Mouse (Mus musculus) hindbrain, embryonic 12.5 days (tissue): ENCODE results near the gene Ano6. TPM values are rescaled to one million over a fixed set of nuclear protein-coding genes. Genes with fewer than 3 reads are reported as not detected.

Source experiments
- ATAC-seq: fragments of 200-750 bp; cut with Nextera tagmentation; 2 replicates; pipeline ENCODE4 v1.8.0; 2017; ENCODE audit warnings: moderate TSS enrichment; ENCODE audit not compliant: low FRiP score
- H3K27ac ChIP-seq: fragments of 300-500 bp; sonication (generic); 2 replicates; pipeline ENCODE4 v1.5.1; 2016; ENCODE audit warnings: mild to moderate bottlenecking
- H3K27me3 ChIP-seq: fragments of 300-500 bp; sonication (generic); 2 replicates; pipeline ENCODE4 v1.6.1; 2016; ENCODE audit warnings: mild to moderate bottlenecking
- H3K36me3 ChIP-seq: fragments of 300-500 bp; sonication (generic); 2 replicates; pipeline ENCODE4 v1.6.1; 2016; ENCODE audit warnings: mild to moderate bottlenecking
- H3K4me1 ChIP-seq: fragments of 300-500 bp; sonication (generic); 2 replicates; pipeline ENCODE4 v1.6.1; 2016
- H3K4me2 ChIP-seq: fragments of 300-500 bp; sonication (generic); replicated peaks from 2 replicates; pipeline ENCODE4 v1.6.1; 2016; ENCODE audit warnings: mild to moderate bottlenecking
- H3K4me3 ChIP-seq: fragments of 300-500 bp; sonication (generic); 2 replicates; pipeline ENCODE4 v1.5.1; 2016; ENCODE audit warnings: mild to moderate bottlenecking
- H3K9ac ChIP-seq: fragments of 300-500 bp; sonication (generic); 2 replicates; pipeline ENCODE4 v1.6.1; 2016; ENCODE audit warnings: mild to moderate bottlenecking, moderate library complexity
- H3K9me3 ChIP-seq: fragments of 300-500 bp; sonication (generic); replicated peaks from 2 replicates; pipeline ENCODE4 v1.6.1; 2016; ENCODE audit warnings: mild to moderate bottlenecking
- WGBS: fragments of 180-500 bp; shearing (Covaris S2); methylation state at CpG from one replicate; pipeline ENCODE4 v1.1.7; 2016; 5-methylcytosine and 5-hydroxymethylcytosine counted together
- polyA plus RNA-seq: library from polyadenylated mRNA; unstranded; fragments of >200 nt; fragmentation: Nextera tagmentation; extraction: Ambion mirVana; gene quantifications from 2 replicates; pipeline ENCODE4 v1.2.1, GENCODE M21; 2016

Ano6 gene
- polyA plus RNA-seq, 1 experiment from 2014 or later: 40.7 TPM

DNA sequence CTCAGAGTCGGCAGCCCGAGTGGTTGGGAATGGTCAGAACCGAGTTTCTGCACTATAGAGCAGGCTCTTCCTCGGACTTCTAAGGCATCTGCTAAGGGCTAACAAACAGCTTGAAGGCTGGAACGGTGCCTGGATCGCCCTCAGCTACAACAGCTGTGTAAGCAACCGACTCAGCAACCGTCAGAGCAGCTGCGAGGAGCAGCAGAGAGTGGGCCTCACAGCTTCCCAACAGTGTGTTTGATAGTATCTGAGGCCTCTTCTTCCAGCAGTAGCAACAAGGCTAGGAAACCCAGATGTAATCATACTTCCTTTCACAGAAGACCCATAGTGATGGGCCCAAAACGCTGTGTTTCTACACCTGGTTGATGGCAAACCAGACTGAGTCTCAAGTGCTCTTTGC, 33.5 kb upstream of the Ano6 start:
- no peak overlapping the region for H3K4me3 ChIP-seq
- WGBS: 56% methylated on average over 10 of the region's 10 CpGs
- H3K9me3 ChIP-seq: no peaks in the 10 kb centered on the region
- no peaks in the 10 kb centered on the region for H3K27me3 ChIP-seq
- no peak overlapping the region for H3K9ac ChIP-seq
- no peaks in the 10 kb centered on the region for H3K36me3 ChIP-seq
- no peak overlapping the region for H3K4me2 ChIP-seq
- no peak for ATAC-seq
- H3K4me1 ChIP-seq: no peaks in the 10 kb centered on the region
- H3K27ac ChIP-seq: no peak overlapping the region

DNA sequence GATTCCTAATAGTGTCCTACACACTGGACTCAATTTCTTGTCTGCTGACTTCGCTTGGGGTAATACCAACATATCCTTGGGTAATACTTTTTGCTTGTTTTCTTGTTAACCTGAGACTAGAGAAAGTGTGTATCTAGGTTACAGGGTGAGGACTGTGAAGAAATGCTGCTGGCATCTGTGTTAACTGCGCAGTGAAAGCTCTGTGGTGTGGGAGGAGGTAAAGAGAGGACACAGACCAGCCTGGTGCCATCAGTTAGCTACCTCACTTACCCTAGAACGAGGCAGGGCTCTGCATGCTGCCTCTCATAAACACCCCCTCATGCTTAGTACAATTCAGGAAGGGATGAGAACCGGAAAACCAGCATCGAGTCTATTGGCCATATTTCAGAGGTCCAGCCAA, 32.6 kb upstream of the Ano6 start:
- Histone ChIP-seq H3K9me3 (no peaks in the 10 kb centered on the region), H3K4me1 (no peaks in the 10 kb centered on the region), H3K27ac (no peak overlapping the region), H3K9ac (no peak overlapping the region), H3K4me3 (no peak overlapping the region), H3K27me3 (0 out of 2 replicates have a peak, but pooled peaks cover 5% of the 10 kb centered on the region), H3K36me3 (no peaks in the 10 kb centered on the region), H3K4me2 (no peak overlapping the region)
- ATAC-seq: no peak
- 89% methylated on average over 5 of the region's 5 CpGs for WGBS

DNA sequence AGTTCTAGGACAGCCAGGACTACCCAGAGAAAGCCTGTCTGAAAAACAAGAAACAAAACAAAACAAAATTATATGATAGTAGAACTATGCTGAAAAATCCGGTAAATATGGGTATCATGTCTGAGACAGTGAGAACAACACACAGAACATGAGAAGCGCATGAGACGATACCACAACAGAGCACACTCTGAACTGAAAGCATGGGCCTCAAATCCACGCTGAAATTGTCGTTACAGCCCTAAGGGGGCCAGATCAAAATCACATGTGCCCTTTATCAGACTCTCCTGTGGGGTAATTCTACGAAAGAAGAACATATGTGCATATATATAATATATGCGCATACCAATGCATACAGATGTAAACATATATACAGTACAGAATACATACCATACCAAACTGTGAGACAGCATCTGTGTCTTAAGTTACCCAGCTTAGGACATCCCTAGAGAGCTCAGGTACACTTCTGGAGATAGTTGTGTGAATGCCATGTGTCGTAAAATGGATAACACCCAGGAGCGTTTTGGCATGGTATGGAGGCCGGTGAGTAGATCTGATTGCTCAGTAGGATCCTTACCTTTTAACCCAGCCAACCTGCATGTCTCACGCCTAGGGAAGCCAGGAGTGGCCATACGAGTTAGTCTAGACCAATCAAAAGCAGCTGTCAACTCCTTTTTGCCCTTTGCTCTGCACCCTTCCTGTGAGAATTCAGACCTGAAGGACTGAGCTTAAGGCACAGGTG, 31.8 kb upstream of the Ano6 start:
- no peak for ATAC-seq
- H3K4me1 ChIP-seq: no peaks in the 10 kb centered on the region
- no peak overlapping the region for H3K9ac ChIP-seq
- 0 out of 2 replicates have a peak, but pooled peaks cover 5% of the 10 kb centered on the region for H3K27me3 ChIP-seq
- H3K36me3 ChIP-seq: no peaks in the 10 kb centered on the region
- H3K4me2 ChIP-seq: no peak overlapping the region
- no peaks in the 10 kb centered on the region for H3K9me3 ChIP-seq
- no peak overlapping the region for H3K27ac ChIP-seq
- WGBS: 86% methylated on average over 12 of the region's 12 CpGs
- no peak overlapping the region for H3K4me3 ChIP-seq

DNA sequence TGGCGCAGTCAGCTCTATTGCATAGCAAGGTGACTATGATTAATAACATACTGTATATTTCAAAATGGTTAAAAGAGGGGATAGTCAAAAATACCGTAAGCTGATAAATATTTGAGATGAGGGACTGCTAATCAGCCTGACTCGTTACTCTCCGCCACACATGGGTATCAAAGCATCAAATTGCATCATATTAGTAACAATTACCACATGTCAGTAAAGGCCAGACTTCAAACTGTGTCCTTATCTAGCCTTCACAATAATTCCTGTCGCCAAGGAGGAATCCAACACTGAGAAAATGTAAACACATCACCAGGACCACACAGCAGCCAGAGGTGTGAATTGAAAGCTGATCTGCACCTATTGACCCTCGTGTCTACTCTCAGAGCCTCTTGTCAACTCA, 30.8 kb upstream of the Ano6 start:
- 65% methylated on average over 6 of the region's 6 CpGs for WGBS
- H3K9ac ChIP-seq: no peak overlapping the region
- H3K4me3 ChIP-seq: no peak overlapping the region
- no peak for ATAC-seq
- no peaks in the 10 kb centered on the region for H3K36me3 ChIP-seq
- no peaks in the 10 kb centered on the region for H3K9me3 ChIP-seq
- H3K4me1 ChIP-seq: no peaks in the 10 kb centered on the region
- H3K27ac ChIP-seq: no peak overlapping the region
- H3K4me2 ChIP-seq: no peak overlapping the region
- 0 out of 2 replicates have a peak, but pooled peaks cover 5% of the 10 kb centered on the region for H3K27me3 ChIP-seq

DNA sequence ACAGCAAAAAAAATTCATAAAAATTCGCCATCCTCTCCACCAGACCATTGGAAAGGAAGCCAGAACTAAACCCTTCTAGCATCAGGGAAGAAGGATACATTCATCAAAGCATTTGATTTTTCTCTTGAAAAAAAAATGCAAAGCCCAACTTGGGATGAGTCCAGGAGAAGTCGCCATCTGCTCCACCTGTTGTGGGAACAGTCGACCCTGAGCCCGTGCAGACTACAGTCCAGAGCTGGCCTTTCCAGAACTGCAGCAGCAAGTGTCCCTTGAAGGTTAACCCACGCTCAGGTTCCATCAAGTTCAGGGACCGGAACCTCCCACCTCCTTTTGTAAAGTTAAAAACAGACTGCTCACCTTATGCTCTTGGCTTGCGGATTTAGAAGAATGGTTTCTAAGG, 29.2 kb upstream of the Ano6 start:
- Histone ChIP-seq H3K4me1 (no peaks in the 10 kb centered on the region), H3K9ac (no peak overlapping the region), H3K4me2 (no peak overlapping the region), H3K27ac (no peak overlapping the region), H3K4me3 (no peak overlapping the region), H3K9me3 (no peaks in the 10 kb centered on the region), H3K27me3 (0 out of 2 replicates have a peak, but pooled peaks cover 5% of the 10 kb centered on the region), H3K36me3 (no peaks in the 10 kb centered on the region)
- WGBS: 74% methylated on average over 7 of the region's 7 CpGs
- ATAC-seq: no peak

DNA sequence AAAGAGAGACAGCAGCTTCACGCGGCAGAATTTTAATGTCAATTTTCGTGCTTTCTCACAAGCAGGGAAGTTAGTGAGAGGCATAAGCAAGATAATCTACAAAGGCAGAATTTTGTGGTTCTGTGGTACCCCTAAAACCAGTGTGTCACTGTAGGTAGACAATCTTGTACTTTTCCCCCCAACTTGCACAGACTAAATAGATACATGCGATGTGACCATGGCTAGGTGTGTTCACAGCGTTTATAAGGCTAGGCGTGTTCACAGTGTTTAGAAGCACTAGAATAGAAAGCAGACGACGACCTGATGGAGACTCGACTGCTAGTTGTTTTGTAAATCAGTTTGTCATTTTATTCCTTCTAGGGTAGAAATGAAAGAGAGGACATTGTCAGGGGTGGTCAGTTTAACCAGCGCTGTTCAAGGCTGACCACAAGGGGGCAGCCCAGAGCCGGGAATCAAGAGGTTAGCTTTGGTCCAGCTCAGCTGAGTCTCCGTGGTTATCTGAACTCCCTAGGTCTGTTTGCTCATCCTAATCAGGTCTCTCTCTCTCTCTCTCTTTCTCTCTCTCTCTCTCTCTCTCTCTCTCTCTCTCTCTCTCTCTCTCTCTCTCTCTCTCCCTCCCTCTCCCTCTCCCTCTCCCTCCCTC, 27.9 kb upstream of the Ano6 start:
- H3K36me3 ChIP-seq: no peaks in the 10 kb centered on the region
- no peak overlapping the region for H3K9ac ChIP-seq
- H3K9me3 ChIP-seq: no peaks in the 10 kb centered on the region
- H3K4me1 ChIP-seq: no peaks in the 10 kb centered on the region
- H3K27me3 ChIP-seq: 0 out of 2 replicates have a peak, but pooled peaks cover 5% of the 10 kb centered on the region
- no peak overlapping the region for H3K27ac ChIP-seq
- no peak overlapping the region for H3K4me2 ChIP-seq
- 0 out of 2 replicates have a peak, but pooled peaks have one; percentile 66 for ATAC-seq
- WGBS: 36% methylated on average over 12 of the region's 12 CpGs
- H3K4me3 ChIP-seq: no peak overlapping the region

DNA sequence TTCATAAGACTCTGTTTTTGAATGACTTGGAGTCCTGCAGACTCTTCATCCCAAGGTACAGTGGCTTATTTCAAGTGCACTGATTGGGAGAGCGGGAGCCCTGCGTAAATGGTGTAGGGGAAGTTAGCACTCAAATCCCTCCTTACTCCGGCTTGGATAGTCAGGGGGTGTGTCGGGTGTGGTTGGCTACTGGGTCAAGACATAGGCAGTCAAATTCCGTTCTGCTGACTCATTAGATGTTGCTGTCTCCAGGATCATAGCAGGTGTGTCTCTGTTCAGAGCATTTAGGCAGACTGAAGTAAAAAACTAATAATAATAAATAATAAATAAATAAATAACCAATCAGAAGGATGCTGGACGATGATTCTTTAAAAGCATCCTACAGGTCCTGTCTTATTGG, 27.2 kb upstream of the Ano6 start:
- Histone ChIP-seq H3K4me3 (no peak overlapping the region), H3K9ac (no peak overlapping the region), H3K27ac (no peak overlapping the region), H3K4me1 (no peaks in the 10 kb centered on the region), H3K27me3 (0 out of 2 replicates have a peak, but pooled peaks cover 5% of the 10 kb centered on the region), H3K36me3 (no peaks in the 10 kb centered on the region), H3K4me2 (no peak overlapping the region), H3K9me3 (no peaks in the 10 kb centered on the region)
- no peak for ATAC-seq
- 42% methylated on average over 6 of the region's 6 CpGs for WGBS

DNA sequence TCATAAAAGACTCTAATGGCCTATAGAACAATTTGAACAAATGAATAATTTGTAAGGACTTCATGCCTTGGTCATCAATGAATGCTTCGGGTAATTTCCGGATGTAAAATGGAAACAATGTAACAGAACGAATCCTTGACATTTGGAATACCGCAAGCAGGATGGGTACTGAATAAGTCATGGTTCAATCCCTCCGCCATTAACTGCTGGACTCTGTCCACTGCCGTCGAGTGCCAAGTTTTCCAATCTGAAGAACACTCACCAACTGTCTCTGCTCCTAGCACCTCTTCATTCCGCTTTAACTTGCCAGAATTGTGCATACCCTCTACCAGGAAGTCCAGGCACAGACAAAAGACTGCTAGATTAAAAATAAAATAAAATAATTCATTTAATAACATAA, 25.4 kb upstream of the Ano6 start:
- Histone ChIP-seq H3K36me3 (no peaks in the 10 kb centered on the region), H3K9me3 (no peaks in the 10 kb centered on the region), H3K4me3 (no peak overlapping the region), H3K27me3 (0 out of 2 replicates have a peak, but pooled peaks cover 5% of the 10 kb centered on the region), H3K4me2 (no peak overlapping the region), H3K27ac (no peak overlapping the region), H3K4me1 (no peaks in the 10 kb centered on the region), H3K9ac (no peak overlapping the region)
- ATAC-seq: no peak
- WGBS: 89% methylated on average over 8 of the region's 8 CpGs

DNA sequence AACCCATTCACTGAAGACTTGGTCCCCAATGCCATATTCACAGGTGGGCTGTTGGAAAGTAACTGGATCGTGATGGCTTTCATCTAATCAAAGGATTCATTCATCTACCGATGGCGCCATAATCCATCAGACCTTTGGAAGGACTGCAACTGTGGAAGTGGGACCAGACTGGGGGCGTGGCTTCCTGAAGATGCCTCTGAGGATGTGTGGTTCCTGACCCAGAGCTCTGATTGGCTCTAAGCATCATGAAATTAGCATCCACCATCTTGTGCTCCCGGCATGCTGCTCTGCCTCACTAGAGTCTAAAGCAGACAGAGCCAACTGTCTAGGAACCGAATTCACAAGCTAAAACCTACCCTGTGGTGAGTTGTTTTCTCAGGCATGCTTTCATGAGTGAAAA, 24.7 kb upstream of the Ano6 start:
- no peak overlapping the region for H3K4me2 ChIP-seq
- H3K27me3 ChIP-seq: 0 out of 2 replicates have a peak, but pooled peaks cover 5% of the 10 kb centered on the region
- no peaks in the 10 kb centered on the region for H3K36me3 ChIP-seq
- no peak overlapping the region for H3K4me3 ChIP-seq
- no peak overlapping the region for H3K9ac ChIP-seq
- no peak for ATAC-seq
- H3K27ac ChIP-seq: no peak overlapping the region
- H3K4me1 ChIP-seq: no peaks in the 10 kb centered on the region
- no peaks in the 10 kb centered on the region for H3K9me3 ChIP-seq
- 86% methylated on average over 6 of the region's 6 CpGs for WGBS

DNA sequence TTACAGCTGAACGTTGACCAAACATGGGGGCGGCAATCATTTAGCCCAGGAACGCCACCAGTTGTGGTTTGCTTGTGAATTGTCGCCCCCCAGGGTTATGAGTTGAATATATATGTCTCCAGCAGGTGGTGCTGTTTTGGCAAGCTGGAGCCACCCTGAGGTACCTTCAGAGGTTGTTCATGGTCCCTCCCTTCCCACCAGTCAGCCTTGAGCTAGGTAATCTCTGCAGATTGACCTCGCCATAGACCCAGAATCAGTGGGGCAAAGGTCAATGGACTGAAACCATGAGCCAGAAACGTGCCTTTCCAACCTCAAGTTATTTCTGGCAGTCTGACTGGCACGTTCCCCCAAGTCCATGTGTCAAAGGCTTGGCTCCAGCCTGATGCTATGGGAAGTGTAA, 22.8 kb upstream of the Ano6 start:
- H3K9ac ChIP-seq: no peak overlapping the region
- no peaks in the 10 kb centered on the region for H3K27me3 ChIP-seq
- H3K4me1 ChIP-seq: no peaks in the 10 kb centered on the region
- ATAC-seq: no peak
- H3K9me3 ChIP-seq: no peaks in the 10 kb centered on the region
- H3K4me3 ChIP-seq: no peak overlapping the region
- H3K4me2 ChIP-seq: no peak overlapping the region
- no peak overlapping the region for H3K27ac ChIP-seq
- 74% methylated on average over 7 of the region's 7 CpGs for WGBS
- H3K36me3 ChIP-seq: no peaks in the 10 kb centered on the region

DNA sequence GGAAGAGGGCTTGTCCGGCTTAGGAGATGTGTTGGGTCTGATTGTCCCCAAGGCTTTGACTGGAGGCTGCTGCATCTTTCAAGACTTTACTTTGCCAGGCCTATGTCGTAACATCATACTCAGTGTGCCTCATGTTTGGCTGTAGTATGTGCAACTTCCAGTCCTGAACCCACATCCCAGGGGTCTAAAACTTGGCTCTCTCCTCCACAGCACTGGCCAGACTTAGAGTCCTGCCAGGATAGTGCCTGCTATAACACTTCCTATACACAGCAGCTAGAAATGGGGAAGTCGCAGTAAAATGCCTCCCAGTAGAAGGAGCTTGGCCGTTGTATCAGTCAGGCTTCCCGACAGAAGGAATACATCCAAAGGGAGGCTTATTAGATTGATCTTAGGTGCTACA, 21.9 kb upstream of the Ano6 start:
- H3K9me3 ChIP-seq: no peaks in the 10 kb centered on the region
- H3K4me2 ChIP-seq: no peak overlapping the region
- no peaks in the 10 kb centered on the region for H3K4me1 ChIP-seq
- H3K9ac ChIP-seq: no peak overlapping the region
- H3K27me3 ChIP-seq: no peaks in the 10 kb centered on the region
- no peak overlapping the region for H3K27ac ChIP-seq
- WGBS: 93% methylated on average over 5 of the region's 5 CpGs
- no peaks in the 10 kb centered on the region for H3K36me3 ChIP-seq
- no peak for ATAC-seq
- no peak overlapping the region for H3K4me3 ChIP-seq

DNA sequence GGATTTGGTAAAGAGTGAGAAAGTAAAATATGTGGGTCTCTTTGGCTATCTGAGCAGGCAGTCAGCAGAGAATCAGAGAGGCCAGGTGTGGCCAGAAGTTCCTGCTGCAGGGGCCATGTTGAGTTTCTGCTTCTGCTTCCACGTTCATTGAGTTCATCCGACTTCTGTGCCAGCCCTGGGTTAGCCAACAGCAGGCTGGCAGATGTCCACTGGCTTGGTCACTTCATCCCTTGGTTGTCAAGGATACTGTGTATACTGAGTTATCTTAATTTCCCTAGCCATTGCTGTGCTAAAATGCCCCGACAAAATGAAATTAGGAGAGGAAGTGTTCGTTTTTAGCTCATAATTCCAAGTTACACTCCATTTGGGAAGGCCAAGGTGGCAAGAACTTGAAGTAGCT, 21.1 kb upstream of the Ano6 start:
- WGBS: 85% methylated on average over 4 of the region's 4 CpGs
- Histone ChIP-seq H3K36me3 (no peaks in the 10 kb centered on the region), H3K27me3 (no peaks in the 10 kb centered on the region), H3K4me3 (no peak overlapping the region), H3K4me2 (no peak overlapping the region), H3K4me1 (no peaks in the 10 kb centered on the region), H3K27ac (no peak overlapping the region), H3K9me3 (no peaks in the 10 kb centered on the region), H3K9ac (no peak overlapping the region)
- ATAC-seq: no peak

DNA sequence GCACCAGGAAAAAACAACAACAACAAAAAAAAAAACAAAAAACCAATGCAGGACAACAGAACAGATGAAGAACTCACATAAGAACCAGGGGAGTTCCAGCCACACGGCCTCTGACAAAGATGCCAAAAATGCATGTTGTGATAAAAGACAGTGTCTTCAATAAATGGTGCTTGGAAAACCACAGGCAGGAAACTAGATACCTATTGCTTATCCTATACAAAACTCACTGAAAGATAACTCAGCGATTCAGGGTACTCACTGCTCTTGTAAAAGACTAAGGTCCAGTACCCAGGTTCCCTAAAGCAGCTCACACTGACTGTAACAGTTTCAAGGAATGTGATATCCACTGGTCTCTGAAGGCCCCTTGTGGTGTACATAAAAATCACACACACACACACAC, 20.3 kb upstream of the Ano6 start:
- WGBS: 96% methylated on average over 2 of the region's 2 CpGs

More for the DNA sequence above, 20.3 kb upstream of the Ano6 start:
- Histone ChIP-seq H3K36me3 (no peaks in the 10 kb centered on the region), H3K4me3 (no peak overlapping the region), H3K27ac (no peak overlapping the region), H3K4me2 (no peak overlapping the region), H3K4me1 (no peaks in the 10 kb centered on the region), H3K9me3 (no peaks in the 10 kb centered on the region), H3K9ac (no peak overlapping the region), H3K27me3 (no peaks in the 10 kb centered on the region)
- ATAC-seq: no peak
